Mouse (Mus musculus): Measurements from ENCODE around the gene C1qtnf1.

C1qtnf1 gene

DNA sequence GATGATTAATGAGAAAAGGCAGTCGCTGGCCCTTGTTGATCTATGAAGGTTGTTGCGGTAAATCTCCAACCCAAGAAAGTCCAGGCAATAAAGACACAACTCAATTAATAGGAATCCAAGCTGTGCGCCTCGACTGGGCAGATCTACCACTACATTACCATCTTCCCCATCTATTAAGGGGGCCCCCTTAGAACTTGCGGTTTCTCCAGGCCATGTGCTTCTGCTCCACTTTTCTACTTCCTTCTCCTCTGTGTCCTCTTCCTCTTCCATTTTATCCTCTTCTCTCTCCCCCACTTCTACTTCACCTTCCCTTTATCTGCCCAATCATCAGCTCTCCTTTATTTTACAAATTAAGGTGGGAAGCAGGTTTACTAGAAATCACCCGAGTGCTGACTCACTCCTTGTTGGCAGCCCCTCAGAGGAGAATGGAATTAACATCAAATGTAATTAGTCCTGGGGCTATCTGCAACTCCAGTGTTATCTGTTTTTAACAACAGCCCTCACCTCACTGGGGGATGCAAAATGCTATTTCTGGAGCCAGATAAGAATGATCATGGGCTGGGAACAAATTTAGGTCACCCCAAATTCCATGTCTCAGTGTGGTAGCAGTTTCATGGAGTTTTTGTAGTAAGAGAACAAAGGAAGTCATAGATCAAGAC is 46.0 kb downstream of the C1qtnf1 start:
- no peak for DNase-seq (ENCODE audit: low spot score in 2 of 2)

DNA sequence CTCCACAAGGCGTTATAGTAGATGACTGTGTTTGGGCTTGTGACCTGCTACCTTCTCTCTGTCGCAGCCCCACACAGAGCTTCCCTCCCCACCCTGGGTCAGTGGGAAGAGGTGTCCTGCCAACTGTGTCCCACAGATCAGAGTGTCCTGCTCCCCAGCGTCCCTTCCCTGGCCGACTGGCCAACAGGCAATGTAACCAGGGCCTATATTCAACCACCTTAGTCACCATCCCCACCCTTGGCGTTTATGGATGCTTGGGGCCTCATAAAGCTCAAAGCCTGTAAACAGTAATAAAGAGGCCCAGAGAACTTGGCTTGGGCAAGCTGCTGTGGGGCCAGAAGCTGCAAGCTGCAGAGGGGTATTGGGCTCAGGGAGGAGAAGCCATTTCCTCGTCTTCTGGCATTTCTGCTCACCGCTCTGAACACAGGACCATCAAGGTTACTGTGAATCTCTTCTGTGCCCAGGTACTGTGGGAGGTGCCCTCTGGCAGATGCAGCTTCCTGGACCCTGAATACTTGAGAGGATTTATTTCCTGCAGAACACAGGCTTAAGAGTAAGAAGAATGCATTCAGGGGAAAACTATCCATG is 47.6 kb downstream of the C1qtnf1 start:
- no peak for DNase-seq (ENCODE audit: low spot score in 2 of 2)

DNA sequence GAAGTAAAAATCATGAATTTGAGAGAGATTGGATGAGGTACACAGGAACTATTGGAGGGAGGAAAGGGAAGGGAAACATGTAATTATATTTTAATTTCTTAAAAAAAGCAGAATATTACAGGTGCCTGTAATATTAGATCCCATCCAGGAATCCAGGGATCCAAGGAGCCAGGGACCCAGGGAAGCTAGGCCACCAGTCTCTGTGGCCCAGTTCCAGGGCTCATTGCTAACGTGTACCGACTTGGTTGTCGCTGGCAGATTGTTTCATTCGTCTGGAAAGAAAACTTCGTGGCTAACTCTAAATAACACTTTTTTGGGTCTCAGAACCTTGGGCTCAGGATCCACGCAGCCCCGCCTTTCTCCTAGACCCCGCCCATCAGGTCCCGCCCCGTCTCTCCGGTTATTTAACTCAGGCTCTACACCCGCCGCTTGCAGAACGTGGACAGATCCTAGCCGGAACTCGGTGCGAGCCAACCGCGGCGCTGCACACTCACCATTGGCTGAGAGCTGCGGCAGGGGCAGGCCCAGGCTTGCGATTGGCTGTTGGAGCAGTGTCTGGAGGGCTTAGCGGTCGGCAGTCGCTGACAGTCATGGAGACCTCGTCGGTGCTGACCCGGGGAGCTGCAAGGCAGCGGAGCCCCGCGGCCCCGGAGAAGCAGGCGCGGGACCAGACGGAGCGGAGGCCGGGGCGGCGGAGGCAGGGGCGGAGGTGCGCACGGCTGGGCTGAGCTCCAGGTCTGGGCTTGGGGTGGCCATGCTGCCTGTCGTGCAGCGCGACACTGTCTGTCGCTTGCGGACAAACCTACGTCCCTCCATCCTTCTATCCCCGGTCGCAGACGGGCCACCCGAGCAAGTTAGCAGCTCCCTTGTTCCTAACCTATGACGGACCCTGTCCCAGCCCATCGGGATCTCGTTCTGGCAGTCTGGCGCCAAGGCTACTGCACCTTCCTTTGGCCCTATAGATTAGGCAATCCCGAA is 48.7 kb downstream of the C1qtnf1 start, which contains the start of gene Engase:
TSS of gene Engase (plus strand) at position 434 of the 978 bp plus-strand sequence.
- DNase-seq (ENCODE audit: low spot score in 2 of 2), result peak; percentile 95 to 97

DNA sequence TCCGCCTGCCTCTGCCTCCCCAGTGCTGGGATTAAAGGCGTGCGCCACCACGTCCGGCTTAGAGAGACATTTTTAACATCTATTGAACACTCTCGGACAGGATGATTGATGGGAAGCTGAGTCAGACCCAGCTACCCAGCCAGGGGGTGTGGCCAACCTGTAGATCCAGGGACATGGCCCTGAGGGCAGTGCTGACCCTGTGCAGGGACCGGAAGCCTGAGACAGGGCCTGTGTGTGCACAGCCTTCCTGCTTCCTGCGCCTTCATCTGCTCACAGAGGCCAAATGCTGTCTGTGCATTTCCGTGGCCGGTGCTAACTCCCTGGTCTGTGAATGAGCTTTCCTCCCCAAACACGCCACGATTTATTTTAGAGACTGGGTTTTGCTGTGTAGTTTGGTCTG is 51.8 kb downstream of the C1qtnf1 start:
- peak in 1 of 2 experiments; percentile 9 for DNase-seq (ENCODE audit: low spot score in 2 of 2)

DNA sequence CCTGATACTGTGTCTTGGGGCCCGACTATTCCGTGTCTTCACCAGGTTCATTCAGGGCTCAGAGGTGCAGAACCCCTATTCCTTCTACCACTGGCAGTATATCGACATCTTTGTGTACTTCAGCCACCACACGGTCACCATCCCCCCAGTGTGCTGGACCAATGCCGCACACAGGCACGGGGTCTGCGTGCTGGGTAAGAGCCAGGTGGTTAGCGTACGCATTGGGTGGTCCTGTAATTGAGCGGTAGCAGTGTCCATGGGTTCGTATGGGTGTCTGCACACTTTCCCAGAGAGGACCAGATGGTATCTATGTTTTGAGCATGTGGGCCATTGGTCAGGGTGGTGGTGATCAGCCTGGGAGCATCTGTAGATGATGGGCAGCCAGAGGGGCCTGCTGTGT is 53.2 kb downstream of the C1qtnf1 start:
- no peak for DNase-seq (ENCODE audit: low spot score in 2 of 2)

DNA sequence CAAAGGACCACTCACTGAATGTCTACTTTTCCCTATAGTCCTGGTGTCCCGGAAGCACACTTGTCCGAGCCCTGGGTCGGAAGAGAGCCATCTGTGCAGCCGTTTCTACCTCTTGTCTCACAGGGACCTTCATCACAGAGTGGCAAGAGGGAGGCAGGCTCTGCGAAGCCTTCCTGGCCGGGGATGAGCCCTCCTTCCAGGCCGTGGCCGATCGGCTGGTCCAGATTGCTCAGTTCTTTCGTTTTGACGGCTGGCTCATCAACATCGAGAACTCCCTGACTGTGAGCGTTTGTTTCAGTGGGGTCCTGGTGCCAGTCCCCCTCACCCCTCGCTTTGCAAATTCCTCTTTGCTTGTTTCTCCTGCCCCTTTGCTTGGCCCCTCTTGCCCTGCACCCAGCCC is 53.7 kb downstream of the C1qtnf1 start:
- no peak for DNase-seq (ENCODE audit: low spot score in 2 of 2)

DNA sequence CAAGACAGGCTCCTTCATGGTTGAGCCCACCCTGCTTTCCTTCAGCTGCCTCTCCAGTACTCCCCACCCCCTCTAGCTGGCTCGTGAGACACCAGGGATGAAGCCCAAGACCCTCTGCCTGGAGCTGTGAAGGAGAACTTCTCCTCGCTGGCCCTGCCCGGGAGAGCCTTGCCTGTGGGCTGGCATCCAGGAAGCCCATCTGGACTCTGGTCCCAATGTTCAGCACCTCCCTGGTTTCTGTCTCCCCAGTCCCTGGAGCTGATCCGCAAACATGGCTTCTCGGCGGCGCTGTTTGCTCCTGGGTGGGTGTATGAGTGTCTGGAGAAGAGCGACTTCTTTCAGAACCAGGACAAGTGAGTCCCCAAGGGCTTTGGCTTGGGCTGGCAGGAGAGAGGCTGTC is 56.2 kb downstream of the C1qtnf1 start:
- DNase-seq (ENCODE audit: low spot score in 2 of 2), result peak in 1 of 2 experiments; percentile 7

DNA sequence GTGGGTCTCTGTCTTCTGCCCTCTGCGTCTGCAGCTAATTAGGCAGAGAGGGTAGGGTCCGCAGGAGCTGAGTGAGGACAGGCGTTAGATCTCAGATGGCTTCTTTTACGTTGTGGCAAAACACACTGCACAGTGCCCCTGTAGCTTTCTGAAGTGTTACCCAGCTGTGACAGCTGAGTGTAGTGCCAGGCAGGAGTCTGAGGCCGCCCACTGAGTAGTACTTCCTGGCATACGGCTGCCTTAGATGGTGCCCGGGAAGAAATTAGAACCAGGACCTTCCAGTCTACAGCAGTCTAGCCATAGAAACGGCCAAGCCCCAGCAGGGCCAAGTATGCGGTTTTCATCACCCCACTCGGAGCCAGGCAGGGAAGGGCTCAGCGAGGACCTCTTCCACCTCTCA is 57.3 kb downstream of the C1qtnf1 start:
- no peak for DNase-seq (ENCODE audit: low spot score in 2 of 2)

DNA sequence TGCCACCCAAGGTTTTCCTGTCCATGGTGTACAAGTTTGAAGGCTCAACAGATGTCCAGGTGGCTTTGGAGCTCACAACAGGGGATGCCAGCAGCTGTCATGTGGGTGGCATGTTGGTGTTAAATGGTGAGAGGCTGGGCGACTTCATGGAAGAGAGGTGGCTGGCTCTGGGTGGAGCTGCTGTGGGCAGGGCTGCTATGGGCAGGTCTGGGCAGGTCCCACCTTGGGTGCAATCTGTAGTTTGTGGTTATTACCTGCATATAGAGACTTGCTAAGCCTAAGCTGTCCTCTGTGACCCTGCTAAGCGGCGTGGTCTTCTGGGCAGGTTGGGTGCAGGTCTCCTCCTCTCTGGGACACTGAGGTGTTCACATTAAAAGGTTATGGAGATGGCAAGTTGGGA is 57.8 kb downstream of the C1qtnf1 start:
- peak in 1 of 2 experiments; percentile 9 for DNase-seq (ENCODE audit: low spot score in 2 of 2)

DNA sequence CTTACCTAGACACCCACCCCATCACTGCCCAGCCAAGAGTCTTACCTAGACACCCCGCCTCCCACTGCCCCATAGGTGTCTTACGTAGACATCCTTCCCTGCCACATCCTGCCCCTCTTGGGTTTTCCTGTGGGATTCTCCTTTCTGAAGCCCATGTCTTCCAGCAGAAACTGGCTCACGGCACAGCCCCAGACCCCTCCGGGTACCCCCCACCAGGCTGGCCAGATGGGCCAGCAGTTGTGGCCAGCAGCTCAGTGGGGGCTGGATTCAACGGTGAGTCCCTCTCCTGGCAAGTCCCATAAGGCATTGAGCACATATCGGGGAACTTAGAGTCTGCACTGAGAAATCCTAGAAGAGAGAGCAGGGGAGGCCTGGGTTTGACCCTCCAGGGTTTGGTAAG is 58.3 kb downstream of the C1qtnf1 start:
- DNase-seq (ENCODE audit: low spot score in 2 of 2), result peak in 1 of 2 experiments; percentile 4

DNA sequence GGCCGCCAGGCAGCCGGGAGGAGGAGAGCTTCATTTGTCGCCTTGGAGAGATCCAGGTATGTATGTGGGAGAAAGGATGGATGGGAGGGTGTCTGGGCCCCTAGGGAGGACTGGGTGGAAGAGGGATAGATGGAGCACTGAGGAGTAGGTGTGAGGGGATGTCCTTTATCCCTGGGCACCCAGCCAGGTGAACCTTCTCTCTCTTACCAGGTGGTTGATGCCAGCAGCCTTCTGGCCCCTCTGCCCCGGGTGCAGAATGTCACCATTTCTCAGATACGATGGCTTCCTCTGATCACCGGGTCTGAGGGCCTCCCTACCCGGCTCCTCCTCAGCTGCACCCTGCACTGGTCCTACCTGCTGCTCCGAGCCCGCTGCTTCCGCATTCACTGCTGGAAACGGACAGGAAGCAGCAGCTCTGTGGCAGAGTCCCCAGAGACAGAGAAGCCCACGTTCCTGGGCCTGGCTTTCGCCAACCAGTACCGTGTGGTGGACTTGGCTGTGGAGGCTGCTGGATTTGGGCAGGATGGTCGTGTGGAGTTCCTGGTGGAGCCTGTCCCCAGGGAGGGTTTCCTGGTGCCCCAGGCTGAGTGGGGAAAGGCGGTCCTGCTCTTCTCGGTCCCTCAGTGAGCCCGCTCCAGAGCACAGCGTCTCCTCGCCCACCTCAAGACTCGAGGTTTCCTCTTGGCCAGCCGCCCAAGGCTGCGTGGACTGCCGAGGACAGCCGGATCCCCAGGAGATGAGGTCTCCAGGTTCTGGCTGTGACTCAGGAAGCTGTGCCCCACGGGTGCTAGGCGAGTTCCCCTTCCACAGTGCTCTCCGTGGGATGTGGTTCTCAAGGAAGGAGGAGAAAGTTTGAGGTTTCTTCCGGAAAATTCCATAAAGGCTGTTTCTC is 59.1 kb downstream of the C1qtnf1 start:
- peak in 1 of 2 experiments; percentile 7 for DNase-seq (ENCODE audit: low spot score in 2 of 2)

DNA sequence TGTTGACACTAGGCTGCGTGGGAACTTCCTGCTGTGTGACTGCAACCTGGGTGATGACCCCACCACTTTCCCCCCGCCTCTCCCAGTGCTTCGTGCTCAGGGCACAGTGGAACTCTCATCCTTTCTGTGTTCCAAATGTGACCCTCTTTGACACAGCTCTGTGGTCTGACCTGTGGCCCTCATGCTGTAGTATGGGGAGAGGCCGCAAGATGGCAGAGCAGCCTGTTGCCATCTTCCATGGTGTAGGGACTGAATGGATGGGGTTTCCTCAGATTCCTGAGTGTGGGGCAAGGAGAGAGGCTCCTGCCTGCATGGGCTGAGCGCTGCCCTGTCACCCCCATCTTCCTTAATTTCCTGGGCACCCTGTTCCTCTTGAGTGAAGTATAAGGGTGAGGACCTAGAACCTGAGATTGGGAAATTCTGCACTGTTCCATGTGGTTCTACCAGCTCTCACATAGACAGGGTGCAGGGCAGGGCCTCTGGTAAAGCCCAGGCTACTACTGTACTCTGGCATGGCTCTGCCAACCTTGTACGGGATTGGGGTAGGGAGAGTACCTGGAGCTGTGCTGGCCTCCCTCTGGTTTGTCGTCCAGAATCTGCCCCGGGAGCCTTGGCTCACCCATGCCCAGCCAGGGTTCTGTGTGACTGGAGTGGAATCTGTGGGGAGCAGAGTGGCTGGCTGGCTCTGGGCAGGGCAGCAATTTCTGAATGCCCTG is 60.3 kb downstream of the C1qtnf1 start:
- DNase-seq (ENCODE audit: low spot score in 2 of 2), result no peak

DNA sequence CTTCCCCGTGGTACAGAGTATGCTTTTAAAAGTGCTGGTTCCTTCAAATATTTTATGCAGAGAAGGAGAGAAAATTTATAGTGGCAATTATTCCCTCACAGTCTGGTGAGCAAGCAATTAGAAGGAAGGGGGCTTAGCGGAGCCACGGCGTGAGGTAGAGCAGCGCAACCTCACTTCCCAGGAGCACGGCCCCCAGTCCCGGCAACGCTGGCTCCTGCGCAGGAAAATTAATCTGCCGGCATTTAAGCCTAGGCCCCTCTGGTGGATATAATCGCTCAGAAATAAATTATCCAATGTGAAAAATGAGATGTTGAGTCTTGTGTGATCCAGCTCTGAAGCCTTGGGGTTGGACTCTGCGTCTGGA is 60.9 kb downstream of the C1qtnf1 start:
- DNase-seq (ENCODE audit: low spot score in 2 of 2), result no peak

DNA sequence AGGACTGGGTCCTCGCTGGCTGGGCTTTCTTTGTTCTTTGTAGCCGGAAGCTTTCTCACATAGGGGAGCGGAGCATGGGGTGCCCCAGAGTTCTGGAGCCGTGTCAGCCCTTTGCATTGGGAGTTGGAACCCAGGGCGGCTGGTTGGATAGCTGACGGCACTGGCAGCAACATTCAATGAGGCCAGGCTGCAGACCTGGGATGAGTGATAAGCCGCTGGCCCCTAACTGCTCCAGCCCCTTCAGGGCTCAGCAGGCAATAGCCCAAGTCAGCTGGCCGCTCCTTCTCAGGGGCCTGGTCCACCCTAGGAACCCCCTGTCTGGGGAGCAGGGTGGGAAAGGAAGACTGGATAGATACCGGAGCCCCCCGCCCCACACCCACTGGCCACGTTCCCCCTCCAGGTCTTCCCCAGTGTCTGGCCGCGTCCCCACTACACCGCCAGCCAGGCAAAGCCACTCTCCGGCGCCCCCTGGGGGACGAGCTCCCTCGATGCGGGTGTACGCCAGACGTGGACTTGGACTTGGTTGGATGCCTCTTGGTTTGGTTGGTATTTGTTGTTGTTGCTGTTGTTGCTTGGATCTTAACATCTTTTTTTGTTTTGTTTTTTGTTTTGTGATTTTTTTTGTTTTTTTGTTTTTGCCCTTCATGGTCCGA is 62.7 kb downstream of the C1qtnf1 start:
- peak in 1 of 2 experiments; percentile 55 for DNase-seq (ENCODE audit: low spot score in 2 of 2)

DNA sequence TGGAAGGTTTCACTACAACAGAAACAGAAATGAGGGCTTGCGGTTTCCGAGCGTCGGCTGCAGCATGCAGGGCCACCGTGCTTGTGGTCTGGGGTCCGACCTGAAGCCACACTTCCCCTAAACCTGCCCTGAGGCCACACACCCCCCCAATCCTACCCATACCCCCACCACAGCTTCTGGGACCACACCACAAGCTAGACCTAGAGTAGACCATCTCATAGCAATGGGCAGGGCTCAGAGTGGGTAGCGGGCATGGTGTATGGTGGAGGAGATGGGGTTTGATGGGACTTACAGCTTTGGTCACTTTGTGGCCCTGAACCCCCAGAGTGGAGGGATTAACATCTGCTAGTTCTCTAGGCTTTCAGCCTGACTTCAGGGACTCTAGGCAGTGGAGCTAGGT is 63.2 kb downstream of the C1qtnf1 start:
- DNase-seq (ENCODE audit: low spot score in 2 of 2), result no peak

DNA sequence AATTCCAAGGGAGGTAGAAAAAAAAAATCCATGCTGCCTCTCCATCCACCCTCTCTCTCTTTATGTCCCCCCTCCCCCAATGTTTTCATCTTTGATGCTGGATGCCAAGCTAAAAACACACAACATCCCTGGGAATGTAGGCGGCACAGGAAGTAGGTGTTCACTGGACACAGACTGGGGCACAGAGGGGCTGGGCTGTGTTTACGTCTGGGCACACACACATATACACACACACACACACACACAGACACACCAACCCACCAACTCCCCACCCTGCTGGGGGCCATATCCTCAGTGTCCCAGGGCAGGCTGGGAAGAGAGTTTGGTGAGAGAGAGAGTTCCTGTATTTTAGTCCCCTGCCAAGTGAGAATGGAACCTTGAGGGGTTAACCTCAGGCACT is 65.5 kb downstream of the C1qtnf1 start:
- DNase-seq (ENCODE audit: low spot score in 2 of 2), result no peak

DNA sequence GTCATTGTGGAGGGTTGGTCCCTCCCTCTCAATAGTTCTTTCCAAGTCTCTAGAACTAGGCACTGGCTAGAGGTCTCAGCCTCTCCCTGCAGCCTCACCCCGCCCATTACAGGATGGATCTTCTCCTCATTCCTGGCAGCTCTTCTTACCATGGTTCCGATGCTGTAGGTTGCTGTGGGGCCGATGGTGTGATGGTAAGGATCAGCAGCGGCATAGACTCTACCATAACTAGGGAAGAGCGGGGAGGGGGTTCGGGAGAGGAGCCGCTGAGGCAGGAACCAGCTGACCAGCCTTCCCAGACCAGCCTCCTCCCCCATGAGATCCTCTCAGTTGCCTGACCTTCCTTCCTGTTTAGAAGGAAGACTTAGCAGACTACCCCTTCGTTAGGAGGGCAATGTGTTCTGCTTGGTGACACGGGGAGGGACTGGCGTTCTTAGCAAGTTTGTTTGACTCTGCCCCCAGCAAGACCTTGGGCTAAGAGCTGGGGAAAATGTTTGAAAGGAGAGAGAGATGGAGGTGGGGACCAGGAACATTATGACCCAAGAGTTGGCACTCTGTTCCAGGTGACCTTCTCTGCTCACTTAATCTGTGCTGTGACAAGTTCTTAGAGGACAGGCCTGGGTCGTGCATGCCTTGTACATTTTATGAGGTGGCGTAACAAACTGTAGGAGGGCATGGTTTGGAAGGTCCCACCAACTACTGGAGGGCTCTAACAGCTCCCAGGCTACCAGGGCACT is 66.2 kb downstream of the C1qtnf1 start:
- no peak for DNase-seq (ENCODE audit: low spot score in 2 of 2)

DNA sequence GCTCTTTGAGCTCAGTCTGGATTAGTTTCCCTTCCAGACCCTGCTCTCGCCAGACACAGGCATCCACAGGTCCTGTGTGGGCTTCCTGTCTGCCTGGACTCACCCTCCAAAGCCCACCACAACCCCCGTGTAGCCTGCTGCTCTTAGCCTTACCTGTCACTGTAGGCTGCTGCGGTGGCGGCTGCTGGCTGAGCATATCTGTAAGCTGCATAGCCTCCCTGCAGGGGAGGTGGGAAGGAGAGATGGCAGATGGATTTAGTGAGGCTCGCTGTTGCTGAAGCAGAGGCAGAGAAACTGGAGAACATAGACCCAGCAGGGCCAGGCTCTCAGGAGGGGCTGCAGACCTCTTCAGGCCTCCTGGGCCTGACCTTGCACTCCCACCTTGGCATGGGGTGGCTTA is 67.1 kb downstream of the C1qtnf1 start:
- no peak for DNase-seq (ENCODE audit: low spot score in 2 of 2)

DNA sequence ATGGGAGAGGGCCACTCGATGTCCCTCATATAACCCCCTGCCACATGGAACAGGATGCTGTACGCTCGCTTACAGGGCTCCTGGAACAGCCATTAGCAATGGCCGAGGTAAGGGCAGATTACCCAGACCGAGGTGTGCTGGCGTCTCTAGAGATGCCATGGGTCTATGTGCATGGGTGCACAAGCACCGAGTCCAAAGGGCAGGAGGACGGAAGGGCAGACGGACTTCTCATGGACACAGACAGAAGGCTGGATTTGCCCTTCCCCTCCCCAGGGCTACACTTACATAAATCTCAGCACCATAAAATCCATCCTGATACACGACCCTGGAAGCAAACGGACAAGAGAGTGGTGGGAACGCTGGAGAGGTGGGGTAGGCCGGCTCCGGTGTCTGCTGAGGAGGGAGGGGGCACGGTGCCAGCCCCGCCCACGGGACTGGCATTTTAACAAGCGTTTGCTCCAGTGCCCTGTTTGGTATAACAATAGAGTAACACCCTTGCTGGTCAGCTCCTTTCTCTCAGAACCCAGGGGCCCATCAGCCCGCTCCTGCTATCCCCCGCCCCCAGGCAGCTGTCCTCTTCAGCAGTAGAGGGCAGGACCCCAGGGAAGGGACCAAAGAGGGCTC is 68.2 kb downstream of the C1qtnf1 start:
- no peak for DNase-seq (ENCODE audit: low spot score in 2 of 2)

Measured in frontal cortex, postnatal 14 days (tissue).